Mouse (Mus musculus) heart, postnatal 0 days (tissue): Measurements from ENCODE around the gene Dguok. TPM values are rescaled to one million over a fixed set of nuclear protein-coding genes. Genes with fewer than 3 reads are reported as not detected.

ENCODE experiments used
- ATAC-seq: fragments of 200-750 bp; cut with Nextera tagmentation; 2 replicates; pipeline ENCODE4 v1.8.0; 2017; ENCODE audit warnings: low read depth, moderate number of reproducible peaks, moderate library complexity; ENCODE audit not compliant: insufficient read depth
- DNase-seq: peaks from one replicate; pipeline ENCODE4 v3.0.0-alpha.2; 2016; ENCODE audit warnings: low spot score
- H3K27ac ChIP-seq: fragments of 300-500 bp; sonication (generic); 2 replicates; pipeline ENCODE4 v1.5.1; 2014; ENCODE audit warnings: low read depth, mild to moderate bottlenecking
- H3K27me3 ChIP-seq: fragments of 300-500 bp; sonication (generic); 2 replicates; pipeline ENCODE4 v1.6.1; 2014; ENCODE audit warnings: low read length, mixed read lengths; ENCODE audit not compliant: control insufficient read depth, insufficient read depth
- H3K36me3 ChIP-seq: fragments of 300-500 bp; sonication (generic); replicated peaks from 2 replicates; pipeline ENCODE4 v1.6.1; 2014; ENCODE audit warnings: low read length, mixed read lengths; ENCODE audit not compliant: control insufficient read depth, insufficient read depth
- H3K4me1 ChIP-seq: fragments of 300-500 bp; sonication (generic); 2 replicates; pipeline ENCODE4 v1.6.1; 2014; ENCODE audit warnings: antibody characterized with exemption; ENCODE audit not compliant: control insufficient read depth, insufficient read depth
- H3K4me2 ChIP-seq: fragments of 300-500 bp; sonication (generic); 2 replicates; pipeline ENCODE4 v1.6.1; 2014; ENCODE audit warnings: low read depth, mild to moderate bottlenecking, low read length, moderate library complexity
- H3K4me3 ChIP-seq: fragments of 300-500 bp; sonication (generic); 2 replicates; pipeline ENCODE4 v1.5.1; 2014; ENCODE audit warnings: low read depth, low read length
- H3K9ac ChIP-seq: fragments of 300-500 bp; sonication (generic); replicated peaks from 2 replicates; pipeline ENCODE4 v1.6.1; 2014; ENCODE audit warnings: low read depth, low read length, mixed read lengths
- H3K9me3 ChIP-seq: fragments of 300-500 bp; sonication (generic); replicated peaks from 2 replicates; pipeline ENCODE4 v1.6.1; 2016; ENCODE audit warnings: low read length; ENCODE audit not compliant: control insufficient read depth
- CTCF ChIP-seq: IDR thresholded peaks from 2 replicates; pipeline ENCODE4 v1.5.1; 2016; ENCODE audit warnings: antibody characterized with exemption, control low read depth, low read depth
- EP300 ChIP-seq: IDR thresholded peaks from 2 replicates; pipeline ENCODE4 v1.6.1; 2016; ENCODE audit warnings: antibody characterized with exemption, low read depth
- WGBS: fragments of 180-500 bp; shearing (Covaris S2); extraction: QIAGEN DNeasy Blood & Tissue Kit; methylation state at CpG from one replicate; pipeline ENCODE4 v1.1.7; 2014; 5-methylcytosine and 5-hydroxymethylcytosine counted together
- polyA plus RNA-seq: library from polyadenylated mRNA; unstranded; fragments of >200 nt; fragmentation: Nextera tagmentation; extraction: Ambion mirVana; gene quantifications from 2 replicates; pipeline ENCODE4 v1.2.1, GENCODE M21; 2015
- total RNA-seq: library from RNA; depleted of rRNA; stranded (reverse); fragments of >200 nt; gene quantifications from 2 replicates; pipeline ENCODE4 v1.2.3, GENCODE M21; 2014; ENCODE audit warnings: low replicate concordance

Gene Dguok
- total and polyA plus RNA-seq, 2 experiments from 2014 or later = 25.2 to 51.7 TPM

DNA sequence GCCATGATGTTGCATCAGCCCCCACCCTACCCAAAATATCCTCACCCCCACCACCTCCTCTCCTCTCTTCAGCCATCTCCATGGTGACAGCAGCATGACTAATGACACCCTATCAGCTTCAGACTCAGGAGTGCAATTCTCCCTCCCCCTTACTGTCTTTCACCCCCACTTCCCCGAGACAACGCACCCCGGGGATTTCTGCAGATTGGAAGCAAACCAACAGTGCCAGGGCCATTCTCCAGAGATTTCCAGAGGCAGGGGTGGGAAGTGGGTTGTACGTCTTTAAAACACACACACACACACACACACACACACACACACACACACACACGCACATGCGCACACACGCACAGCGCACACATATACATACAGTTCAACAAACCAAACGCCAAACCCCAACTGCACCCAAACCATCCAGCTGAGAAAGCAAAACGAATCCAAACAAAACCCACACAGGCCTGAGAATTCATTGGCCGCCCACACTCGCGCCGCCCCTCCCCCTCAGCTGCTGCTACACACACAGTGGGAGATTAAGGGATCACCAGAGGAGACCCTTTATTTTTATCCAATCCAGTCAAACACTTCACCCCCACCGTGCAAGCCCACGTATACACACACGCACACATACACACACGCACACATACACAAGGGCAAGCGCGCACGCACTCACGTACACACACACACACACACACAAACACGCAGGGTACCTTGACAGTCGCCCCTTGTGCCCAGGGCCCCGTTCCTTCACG, 66.1 kb downstream of the Dguok start:
- Histone ChIP-seq H3K9ac (peak overlapping the region; percentile 76), H3K4me1 (peaks cover 44% of the 10 kb centered on the region), H3K4me2 (peak overlapping the region; percentile 75), H3K27me3 (no peaks in the 10 kb centered on the region), H3K27ac (peak overlapping the region; percentile 86), H3K9me3 (no peaks in the 10 kb centered on the region), H3K4me3 (peak overlapping the region; percentile 67), H3K36me3 (peaks cover 7% of the 10 kb centered on the region; the same call in 1 of the 2 replicates)
- WGBS = 5% methylated on average over 26 of the region's 26 CpGs
- DNase-seq = peak; percentile 61
- TF ChIP-seq EP300 (no peak), CTCF (no peak)
- peak; percentile 19 for ATAC-seq

DNA sequence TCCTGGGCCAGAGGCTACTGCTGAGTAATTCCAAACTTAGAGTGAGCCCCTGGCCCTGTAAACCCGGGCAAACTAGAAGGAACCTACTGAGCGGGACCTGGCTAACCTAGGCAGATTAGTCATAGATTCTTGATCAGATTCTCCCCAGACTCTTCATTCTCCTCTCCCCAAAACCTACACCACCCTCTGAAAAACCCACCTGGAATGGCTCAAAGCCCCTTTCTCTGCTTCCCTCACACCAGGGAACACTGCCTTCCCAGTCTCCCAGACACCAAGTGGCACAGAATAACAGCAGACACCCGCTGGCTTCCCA, 66.6 kb downstream of the Dguok start:
- peak overlapping the region; percentile 75 for H3K4me2 ChIP-seq
- DNase-seq (no peak), ATAC-seq (no peak)
- 53% methylated on average over 3 of the region's 3 CpGs for WGBS
- H3K36me3 ChIP-seq = peaks cover 8% of the 10 kb centered on the region; the same call in 1 of the 2 replicates
- H3K27me3 ChIP-seq = no peaks in the 10 kb centered on the region
- peaks cover 45% of the 10 kb centered on the region for H3K4me1 ChIP-seq
- H3K9me3 ChIP-seq = no peaks in the 10 kb centered on the region
- TF ChIP-seq EP300 = no peak
- peak overlapping the region; percentile 76 for H3K9ac ChIP-seq
- peak overlapping the region; percentile 86; the same call in 1 of the 2 replicates for H3K27ac ChIP-seq
- H3K4me3 ChIP-seq = peak overlapping the region; percentile 67

DNA sequence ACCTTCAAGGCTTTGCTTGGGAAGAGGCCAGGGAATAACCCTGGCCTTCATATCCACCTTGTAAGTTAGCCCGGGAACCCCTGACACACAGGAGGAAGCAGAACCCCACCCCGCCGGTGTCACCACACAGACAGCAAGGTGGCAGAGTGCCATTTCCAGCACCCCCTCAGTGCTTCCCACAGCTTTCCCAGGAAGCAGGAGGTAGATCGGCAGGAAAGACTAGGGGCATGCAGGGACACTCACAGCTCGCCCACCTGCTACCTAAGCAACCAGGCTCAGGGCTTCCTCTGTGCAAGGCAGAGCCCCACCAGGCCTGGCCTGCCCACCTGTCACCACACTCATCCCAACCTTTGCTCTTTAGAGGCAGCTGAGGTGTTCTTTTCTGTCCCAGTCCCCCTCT, 67.0 kb downstream of the Dguok start:
- peaks cover 12% of the 10 kb centered on the region for H3K36me3 ChIP-seq
- H3K9me3 ChIP-seq = no peaks in the 10 kb centered on the region
- 56% methylated on average over 5 of the region's 5 CpGs for WGBS
- no peaks in the 10 kb centered on the region for H3K27me3 ChIP-seq
- ATAC-seq = no peak
- peak overlapping the region; percentile 75 for H3K4me2 ChIP-seq
- H3K27ac ChIP-seq = no peak overlapping the region
- DNase-seq = no peak
- H3K4me1 ChIP-seq = peaks cover 42% of the 10 kb centered on the region
- no peak for TF ChIP-seq EP300
- no peak for TF ChIP-seq CTCF
- H3K9ac ChIP-seq = 0 out of 2 replicates have a peak overlapping the region, but pooled peaks have one; percentile 76
- peak overlapping the region; percentile 67 for H3K4me3 ChIP-seq

DNA sequence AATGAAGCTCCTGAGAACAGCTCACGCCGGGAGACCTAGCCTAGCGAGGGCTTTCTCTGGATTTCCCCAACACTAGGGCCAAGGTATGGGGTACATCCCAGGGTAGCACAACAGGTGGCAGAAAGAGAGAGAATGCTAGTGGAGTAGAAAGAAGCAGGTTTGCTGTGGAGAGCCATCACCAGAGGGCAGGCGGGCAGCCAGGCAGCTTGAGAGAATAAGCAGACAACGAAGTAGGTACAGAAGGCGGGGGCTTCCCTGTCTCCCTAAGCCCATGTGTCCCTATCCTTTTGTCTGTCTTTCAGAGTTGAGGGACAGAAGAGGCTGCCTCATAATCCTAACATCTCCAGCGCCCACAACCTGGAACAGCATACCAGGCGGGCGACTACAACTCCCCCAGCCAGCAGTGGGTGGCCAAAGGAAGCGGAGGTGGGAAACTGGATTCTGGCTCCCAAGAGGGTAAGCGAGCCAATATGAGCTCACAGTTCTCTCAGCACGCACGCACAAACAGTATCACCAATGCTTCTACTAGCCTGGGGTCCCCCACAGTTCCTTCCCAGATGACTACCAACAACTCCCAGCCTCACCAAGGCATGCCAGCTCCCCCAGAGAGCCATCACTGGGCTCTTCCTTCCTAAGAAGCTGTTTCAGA, 67.5 kb downstream of the Dguok start:
- Histone ChIP-seq H3K4me2 (peak overlapping the region; percentile 75), H3K9ac (0 out of 2 replicates have a peak overlapping the region, but pooled peaks have one; percentile 76), H3K4me3 (0 out of 2 replicates have a peak overlapping the region, but pooled peaks have one; percentile 67), H3K36me3 (peaks cover 13% of the 10 kb centered on the region), H3K27me3 (no peaks in the 10 kb centered on the region), H3K4me1 (peaks cover 37% of the 10 kb centered on the region), H3K9me3 (no peaks in the 10 kb centered on the region), H3K27ac (no peak overlapping the region)
- TF ChIP-seq CTCF (no peak), EP300 (no peak)
- DNase-seq (no peak), ATAC-seq (no peak)
- 83% methylated on average over 13 of the region's 13 CpGs for WGBS

DNA sequence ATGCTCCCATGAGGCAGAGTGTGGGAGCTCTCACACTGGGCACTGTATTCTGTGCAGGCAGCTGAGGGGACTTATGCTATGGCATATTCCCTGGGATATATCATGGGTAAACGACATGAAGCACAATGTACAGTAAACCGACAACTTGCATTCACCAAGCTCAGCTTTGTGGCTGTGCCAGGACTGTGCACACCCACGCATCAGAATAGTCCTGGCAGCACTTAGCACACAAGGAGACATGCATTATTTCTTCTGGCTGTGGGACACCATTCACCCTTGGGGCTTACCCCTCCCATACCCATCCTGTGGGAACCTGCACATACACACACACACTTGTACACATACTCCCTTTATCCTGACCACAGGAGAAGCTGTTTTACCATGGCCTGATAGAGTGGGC, 68.2 kb downstream of the Dguok start:
- no peak overlapping the region for H3K4me3 ChIP-seq
- peaks cover 13% of the 10 kb centered on the region for H3K36me3 ChIP-seq
- H3K9me3 ChIP-seq = no peaks in the 10 kb centered on the region
- H3K4me1 ChIP-seq = peaks cover 30% of the 10 kb centered on the region
- no peak overlapping the region for H3K27ac ChIP-seq
- no peaks in the 10 kb centered on the region for H3K27me3 ChIP-seq
- 80% methylated on average over 3 of the region's 3 CpGs for WGBS
- ATAC-seq = no peak
- H3K4me2 ChIP-seq = no peak overlapping the region
- no peak overlapping the region for H3K9ac ChIP-seq
- no peak for TF ChIP-seq CTCF
- no peak for TF ChIP-seq EP300
- no peak for DNase-seq
